Mouse (Mus musculus) kidney, adult 9 months (tissue): Measurements from ENCODE around the gene Batf.
"Not testable (repeated sequence)": the region's sequence is repeated elsewhere in the genome, so short reads cannot be mapped to it uniquely, and the experiment has no call there.

Experiments used
- DNase-seq: peaks from one replicate; pipeline ENCODE4 v3.0.0; 2022

The Batf gene

DNA sequence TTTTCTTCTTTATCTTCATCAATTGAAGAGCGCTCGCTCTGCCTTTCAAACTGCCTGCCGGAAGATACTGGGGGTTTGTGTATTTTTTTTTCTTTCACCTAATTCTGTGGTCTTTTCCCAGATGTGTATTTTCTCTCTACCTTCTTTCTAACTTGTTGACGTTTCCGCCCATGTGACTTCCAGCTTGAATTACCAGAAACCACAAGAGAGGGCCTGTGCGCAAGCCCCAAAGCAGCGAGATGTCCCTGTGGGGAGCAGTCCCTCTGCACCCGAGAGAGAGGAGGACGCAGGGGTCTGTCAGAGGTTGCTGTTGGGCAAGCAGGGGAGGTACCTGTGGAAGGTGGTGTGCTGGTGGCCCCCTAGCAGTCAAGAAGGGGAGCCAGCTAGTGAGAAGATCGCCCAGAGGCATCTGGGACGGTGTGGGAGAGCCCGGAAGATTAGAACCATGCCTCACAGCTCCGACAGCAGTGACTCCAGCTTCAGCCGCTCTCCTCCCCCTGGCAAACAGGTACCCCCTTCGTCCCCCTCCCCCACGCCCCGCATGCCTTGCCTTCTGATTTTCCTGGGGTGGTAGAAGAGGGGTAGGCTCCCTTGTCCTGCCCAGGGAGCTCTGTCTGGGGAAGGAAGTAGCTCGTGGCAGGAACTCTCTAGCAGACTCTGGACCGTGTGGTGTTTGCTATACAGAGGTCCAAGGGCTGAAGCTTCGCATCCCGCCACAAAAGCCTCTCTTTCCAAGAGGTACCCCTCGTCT is at the start of gene Batf:
Batf (plus strand) TSS at position 204 of the 751 bp plus-strand sequence.
- no peak for DNase-seq

DNA sequence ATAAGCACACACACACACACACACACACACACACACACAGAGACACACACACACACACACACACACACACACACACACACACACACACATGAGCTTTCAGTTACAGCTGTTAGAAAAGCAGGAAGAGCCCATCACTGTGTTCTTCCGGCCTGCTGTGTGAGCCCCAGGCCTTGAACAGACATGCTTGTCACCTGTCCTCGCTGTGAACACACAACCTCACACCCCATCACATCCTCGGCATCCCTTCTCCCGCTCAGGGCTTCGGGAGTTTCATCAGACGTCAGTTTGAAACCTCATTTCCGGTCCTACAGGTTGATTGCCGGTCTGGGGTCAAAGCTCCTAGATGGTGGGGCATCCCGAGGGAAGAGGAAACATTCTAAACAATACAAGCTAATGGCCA is 48.5 kb upstream of the Batf start:
- no peak for DNase-seq

DNA sequence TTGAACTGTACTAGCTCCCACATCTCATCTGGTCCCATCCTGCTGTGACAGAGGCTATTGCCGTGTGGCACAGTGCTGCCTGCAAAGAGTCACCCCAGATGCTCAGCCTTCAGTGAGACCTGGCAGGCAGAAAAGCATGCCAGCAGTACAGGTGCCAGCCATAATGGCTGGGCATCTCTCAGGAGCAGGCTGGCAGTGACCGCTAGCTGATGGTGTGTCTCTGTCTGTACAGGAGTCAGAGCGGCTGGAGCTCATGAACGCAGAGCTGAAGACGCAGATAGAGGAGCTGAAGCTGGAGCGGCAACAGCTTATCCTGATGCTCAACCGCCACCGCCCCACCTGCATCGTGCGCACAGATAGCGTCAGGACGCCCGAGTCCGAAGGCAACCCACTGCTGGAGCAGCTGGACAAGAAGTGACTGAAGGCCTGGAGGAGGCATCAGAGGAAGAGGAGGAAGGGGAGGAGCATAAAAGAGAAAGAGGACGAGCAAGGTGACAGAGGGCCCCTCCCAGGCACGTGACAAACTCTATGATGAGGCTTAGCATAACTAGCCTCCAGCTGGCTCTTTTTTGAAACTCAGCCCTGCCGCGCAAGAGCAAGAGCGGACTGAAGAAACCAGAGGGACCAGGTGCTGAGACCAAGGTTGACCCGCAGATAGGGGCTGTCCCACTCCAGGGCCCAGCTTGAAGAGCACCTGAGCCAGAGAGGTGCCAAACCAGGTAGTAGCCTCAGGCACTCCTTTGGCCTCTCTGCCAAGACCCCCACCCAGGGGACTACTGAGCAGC is 47.7 kb upstream of the Batf start:
- DNase-seq, result no peak

DNA sequence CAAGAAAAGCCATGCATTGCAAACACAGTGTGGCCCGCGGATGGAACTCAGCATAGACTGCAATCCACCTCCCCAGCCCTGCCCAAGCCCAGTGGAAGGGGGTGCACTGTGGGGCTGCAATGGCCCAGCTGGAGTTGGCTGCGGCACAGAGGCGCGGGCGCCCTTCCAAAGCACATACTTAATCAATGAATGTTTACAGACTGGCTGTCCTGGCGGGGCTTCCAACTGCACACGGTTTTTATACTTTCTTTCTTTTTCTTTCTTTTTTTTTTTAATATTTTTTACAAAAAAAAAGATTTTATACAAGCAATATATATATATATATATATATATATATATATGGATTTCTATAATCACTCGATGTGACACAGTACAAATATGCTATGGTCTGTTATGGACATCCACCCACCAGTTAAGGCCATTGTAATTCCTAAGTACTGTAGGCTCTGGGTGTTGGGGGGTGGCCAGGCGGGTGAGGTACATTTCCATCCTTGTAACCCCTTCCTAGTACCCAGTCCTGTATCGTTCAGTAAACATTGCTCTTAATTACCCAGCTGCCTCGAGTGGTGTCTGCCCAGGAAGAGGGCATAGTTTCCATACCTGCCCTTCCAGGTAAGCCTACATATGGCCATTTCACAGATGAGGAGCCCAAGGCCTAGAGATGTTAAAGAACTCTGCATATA is 47.0 kb upstream of the Batf start:
- peak; percentile 38 for DNase-seq

DNA sequence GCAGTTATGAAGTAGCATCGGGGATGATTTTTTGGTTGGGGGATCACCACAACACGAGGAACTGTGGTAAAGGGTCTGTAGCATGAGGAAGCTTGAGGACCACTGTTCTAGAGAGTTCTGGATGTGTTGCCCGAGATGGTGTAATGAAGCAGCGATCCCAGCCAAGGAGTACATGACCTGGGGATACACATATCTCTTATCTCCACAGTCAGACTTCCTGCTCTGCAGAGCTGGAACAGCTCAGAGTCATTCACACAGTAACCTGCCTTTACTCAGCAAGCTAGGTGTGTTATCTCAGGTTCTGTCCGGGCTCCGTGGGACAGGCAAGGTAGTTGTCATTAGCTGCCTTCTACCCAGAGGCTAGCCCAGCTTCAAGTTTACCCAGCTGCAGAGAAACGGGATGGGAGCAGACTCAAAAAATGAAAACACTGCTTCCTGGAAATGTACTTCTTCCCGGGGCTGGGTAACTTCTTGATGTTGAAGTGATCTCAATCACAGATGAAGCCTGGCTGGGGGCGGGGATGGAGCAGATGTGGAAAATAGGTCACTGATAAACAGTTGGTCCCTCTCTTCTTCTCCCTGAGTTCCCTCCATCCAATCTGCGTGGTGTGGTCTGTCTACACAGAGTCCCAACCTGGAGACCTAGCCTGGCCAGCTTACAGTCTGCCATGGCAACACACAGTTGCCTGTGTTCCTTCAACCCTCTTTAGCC is 45.5 kb upstream of the Batf start:
- DNase-seq, result no peak

DNA sequence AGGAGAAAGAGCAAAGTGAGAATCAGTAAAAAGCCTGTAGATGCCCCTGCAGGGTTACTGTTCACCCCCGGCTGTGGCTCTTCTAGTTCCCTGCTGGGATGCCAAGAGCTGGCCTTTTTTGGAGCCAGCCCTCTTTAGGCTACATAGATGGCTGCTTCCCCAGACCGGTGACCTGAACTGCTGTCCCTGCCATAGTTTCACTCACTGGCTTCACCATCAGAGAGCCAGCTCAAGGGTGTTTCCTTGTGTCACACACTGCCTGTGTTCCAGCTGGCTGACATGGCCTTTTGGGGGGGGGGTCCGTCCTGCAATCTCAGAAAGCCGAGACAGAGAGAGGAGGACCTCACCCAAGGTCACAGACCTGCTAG is 44.9 kb upstream of the Batf start:
- DNase-seq, result no peak

DNA sequence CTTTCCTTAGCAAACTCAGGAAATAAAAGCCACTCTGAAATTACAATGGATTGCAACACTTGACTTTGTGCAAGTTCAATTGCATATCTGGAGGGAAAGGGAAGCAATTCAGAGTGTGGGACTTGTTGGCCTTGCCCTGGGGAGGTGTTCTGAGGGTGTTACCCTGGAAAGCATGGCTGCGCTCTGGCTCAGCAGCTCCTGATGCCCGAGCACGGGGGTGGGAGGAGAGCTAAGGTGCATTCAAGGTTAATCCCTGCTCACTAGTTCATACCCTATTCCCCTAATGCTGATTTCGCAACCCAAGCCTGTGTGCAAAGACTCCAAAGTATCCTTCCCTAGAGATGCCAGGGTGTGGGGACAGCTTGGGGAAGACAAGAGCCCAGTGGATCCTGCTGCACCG is 42.7 kb upstream of the Batf start:
- peak; percentile 44 for DNase-seq

DNA sequence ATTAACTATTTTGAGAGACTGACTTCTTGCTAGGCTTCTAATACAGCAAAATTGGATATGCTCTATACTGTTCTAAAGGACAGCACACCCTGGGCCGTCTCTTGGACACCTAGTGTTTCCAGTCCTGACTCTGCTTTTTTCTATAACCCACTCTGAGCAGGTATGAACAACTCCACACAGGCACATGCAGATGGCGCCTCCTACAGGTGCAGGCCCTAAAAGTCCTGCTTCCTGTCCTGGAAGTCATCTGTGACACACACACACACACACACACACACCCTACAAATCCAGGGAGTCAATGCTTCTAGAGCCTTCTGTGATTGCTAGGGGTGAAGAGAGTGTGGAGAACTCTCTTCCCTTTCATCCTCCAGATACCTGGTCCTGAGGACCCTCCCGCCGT is 40.8 kb upstream of the Batf start:
- peak; percentile 53 for DNase-seq

DNA sequence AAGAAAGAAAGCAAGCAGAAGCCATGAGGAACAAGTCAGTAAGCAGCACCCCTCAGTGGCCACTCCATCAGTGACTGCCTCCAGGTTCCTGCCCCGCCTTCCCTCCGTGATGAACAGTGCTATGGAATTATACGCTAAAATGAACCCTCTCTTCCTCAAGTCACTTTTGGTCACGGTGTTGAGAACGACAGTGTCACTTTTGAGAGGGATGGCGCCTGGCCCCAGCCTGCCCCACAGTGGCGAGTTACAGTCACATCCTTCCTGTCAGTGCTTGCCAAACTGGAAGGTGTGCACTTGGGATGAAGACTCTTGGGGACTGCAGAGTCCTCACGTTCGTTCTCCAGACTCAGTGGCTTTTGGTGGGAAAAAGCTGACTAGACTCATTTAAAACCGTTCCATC is 39.1 kb upstream of the Batf start:
- DNase-seq, result peak; percentile 18

DNA sequence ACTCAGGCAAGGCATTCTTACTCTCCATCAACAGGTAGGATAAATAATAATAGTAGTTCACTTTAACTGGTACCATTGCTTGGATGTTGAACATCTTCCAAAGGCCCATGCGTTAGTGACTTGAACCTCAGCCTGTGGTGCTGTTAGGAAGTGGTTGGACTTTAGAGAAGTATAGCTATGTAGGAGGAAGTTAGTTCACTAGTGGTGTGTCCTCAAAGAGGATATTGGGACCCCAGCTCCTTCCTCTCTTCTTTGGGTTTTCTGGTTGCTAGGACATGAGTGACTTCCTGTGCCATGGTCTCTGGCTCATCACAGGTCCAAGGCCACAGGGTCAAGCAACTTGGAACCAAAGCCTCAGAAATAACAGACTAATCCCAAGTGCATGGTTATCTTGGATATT is 38.5 kb upstream of the Batf start:
- no peak for DNase-seq

DNA sequence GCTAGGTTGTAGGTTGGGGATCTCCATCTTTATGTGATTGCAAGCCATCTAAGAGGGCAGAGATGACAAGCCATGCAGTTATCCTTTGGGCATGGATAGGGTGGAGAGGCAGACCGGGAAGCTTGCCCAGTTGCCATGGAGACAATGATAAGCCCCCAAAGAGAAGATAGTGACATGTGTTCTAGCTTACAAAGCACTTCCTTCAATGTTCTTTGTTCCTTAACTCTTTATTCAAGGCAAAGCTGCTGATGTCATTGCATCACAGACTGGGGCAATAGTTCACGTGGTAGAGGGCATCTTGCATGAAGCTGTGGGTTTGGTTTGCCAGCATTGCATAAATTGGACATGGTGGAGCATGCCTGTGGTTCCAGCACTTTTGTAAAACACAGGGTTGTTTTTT is 27.1 kb upstream of the Batf start:
- no peak for DNase-seq

DNA sequence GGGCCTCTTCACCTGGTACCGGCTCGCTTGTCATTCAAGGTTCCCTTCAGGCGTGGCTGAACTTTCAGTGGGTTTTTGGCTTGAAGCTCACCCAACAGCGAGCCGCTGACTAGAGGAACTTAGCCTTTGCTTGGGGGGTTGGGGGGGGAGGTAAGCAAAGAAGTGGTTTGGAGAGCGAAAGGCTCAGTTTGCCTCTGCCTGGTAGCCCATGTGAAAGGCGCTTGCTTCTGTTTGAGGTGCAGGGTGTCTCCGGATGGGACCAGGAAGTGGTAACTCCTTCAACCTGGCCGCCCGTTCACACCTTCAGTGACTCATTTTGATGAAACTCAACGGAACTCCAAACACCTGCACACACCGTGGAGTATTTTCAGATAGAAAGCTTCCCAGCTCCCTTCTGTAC is 25.6 kb upstream of the Batf start:
- DNase-seq, result no peak

DNA sequence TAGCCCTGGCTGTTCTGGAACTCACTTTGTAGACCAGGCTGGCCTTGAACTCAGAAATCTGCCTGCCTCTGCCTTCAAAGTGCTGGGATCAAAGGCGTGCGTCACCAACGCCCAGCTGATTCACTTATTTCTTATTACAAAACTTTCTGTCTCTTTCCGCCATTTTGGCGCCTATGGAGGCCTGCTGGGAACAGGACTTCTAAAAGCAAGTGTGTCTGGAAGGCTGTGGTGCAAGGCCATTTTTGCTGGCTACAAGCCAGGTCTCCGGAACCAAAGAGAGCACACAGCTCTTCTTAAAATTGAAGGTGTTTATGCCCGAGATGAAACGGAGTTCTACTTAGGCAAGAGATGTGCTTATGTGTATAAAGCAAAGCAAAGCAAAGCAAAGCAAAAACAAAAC is 24.2 kb upstream of the Batf start:
- DNase-seq, result not testable (repeated sequence)

DNA sequence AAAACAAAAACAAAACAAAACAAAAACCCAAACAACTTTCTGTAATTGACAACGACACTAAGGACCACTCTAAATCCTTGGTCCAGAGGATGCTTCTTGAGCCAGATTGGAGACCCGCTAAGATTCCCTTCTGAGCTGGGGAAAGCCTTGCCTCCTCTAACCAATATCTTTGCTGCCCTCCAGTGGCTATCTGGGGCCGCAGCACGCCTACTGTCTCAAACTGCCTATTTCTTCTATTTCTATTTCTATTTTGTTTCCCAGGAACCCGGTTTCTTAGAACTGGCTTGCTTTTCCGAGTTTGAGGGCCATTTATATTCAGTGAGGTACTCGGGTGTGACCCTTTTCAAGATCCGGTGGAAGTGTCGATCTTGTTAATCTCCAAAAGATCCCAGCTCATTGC is 23.6 kb upstream of the Batf start:
- peak; percentile 77 for DNase-seq

DNA sequence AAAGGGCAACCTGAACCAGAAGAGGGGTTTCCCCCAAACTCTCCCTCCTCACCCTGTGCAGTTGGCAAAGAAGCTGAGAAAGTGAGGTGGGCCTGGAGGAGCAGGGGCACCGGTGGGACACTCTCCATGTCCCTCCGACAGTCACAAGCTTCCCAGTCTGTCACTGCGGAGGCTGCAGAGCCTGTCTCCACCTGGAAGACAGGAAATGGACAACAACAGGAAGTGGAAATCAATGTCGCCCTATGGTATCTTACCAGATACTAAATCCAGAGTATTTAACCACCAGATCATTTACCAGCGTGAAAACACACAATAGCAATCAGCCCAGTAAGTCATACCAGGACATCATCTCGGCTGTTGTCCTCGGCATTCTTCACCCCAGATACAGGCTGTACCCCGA is 20.4 kb upstream of the Batf start:
- no peak for DNase-seq

DNA sequence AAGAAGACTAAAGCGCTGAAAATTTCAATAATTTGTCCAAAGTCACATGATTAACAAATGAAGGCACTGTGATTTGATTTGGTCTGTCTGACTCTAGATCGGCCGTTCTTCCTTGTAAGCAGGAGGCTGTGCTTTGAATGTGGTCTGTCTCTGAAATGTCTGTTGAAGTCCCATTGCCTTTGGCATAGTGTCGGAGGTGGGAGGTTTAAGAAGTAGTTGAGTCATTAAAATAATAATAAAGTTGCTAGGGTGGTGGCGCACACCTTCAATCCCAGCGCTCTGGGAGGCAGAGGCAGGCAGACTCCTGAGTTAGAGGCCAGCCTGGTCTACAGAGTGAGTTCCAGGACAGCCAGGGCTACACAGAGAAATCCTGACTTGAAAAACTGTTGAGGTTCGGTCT is 19.4 kb upstream of the Batf start:
- no peak for DNase-seq

DNA sequence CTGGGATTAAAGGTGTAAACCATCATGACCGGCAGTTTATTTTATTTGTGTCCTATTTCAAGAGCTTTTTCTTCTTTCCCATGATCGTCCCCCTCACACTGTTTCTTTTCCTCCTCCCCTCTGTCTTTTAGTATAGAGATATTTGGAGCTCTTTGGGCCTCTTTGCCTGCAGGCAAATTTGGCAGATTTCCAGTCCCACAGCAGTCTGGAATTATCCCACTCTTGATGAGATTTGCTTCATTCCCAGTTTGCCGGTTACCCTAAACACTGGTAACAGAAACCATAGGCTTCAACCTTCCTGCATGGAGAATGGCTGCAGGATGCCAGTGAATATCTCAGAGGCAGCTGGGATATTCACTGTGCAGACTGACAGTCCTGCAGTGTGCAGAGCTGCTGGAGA is 17.8 kb upstream of the Batf start:
- no peak for DNase-seq

DNA sequence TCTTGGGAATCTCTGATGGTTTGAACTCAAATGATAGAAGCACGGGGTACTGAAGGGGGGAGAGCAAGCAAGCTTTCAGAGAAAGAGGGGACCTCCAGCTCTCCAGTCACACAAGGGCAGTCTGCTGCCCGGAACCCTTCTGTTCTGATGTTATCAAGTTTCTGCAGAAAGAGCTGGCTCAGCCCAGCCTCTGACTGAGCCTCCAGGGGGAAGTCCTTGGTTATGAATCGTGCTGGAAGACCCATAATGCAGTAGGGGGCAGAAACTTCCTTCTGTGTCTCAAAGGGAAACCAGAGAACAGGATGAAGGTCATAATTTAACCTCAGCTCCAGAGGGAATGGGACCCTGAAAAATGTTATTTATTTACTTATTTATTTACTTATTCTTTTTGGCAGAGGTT is 16.4 kb upstream of the Batf start:
- peak; percentile 16 for DNase-seq

DNA sequence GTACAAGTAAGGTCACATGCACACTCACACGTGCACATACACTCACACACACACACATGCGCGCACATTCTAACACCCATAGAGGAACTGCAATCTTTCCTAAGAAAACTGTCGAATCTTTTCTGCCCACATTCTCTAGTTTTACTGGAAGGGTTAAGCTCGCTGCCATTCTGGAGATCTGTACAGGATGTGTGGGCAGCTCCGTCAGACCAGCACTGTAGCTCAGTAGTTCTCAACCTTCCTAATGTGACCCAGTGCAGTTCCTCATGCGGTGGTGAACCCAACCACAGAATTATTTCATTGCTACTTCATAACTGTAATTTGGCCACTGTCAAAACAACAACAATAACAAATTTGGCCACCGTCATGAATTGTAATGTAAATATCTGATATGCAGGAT is 12.6 kb upstream of the Batf start:
- no peak for DNase-seq

DNA sequence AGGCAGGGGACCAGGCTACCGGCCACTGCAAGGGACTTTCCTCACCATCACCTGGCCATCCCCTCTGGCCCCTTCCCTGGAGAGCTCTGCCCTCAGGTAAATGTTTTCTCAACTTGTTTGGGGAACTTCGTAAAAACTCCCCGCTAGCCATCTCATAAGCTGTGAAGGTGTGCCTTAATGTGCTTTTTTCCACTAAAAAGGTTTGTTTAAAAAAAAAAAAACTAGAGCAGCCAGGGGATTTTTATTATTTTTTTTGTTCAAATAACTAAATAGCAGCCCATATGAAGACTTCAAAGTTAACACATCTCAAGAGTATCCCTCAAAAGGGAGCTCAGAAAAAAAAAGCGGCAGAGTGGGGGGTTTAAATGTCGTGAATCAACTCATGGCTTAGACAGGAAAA is 7.4 kb upstream of the Batf start:
- DNase-seq, result no peak

DNA sequence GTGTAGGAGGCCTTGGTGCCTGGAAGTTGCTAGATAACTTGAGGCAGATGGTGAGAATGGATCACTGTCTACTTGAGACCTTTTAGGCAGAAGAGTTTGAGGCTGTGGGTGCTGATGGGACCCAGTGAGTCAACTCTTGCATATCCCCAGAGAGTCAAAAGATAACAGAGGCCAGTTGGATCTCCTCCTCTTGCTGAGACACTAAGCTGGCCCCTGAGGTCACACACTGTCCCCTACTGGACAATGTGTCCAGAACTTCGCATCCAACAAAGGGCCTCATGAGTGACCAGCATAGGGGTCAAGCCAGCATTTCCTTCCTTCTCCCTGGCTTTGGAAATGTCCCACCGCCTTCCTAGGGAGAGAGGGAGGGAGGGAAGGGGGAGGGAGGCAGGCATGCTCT is 6.7 kb upstream of the Batf start:
- DNase-seq, result no peak

DNA sequence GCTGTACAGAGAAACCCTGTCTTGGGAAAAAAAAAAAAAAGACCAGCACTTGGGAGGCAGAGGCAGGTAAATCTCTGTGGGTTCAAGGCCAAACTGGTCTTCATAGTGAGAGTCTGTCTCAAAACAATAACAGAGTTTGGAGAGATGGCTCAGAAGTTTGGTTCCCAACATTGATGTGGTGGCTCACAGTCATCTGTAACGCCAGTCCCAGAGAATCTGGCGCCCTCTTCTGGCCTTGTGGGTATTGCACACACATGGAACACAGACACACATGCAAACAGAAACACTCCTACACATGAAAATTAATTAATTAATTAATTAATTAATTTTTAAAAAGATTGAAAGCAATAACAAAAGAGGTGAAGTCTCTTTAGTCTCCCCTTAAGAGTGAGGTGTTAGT is 4.1 kb upstream of the Batf start:
- no peak for DNase-seq
